Mouse (Mus musculus) neural tube, embryonic 11.5 days (tissue): Measurements from ENCODE around the gene Eps8. TPM values are rescaled to one million over a fixed set of nuclear protein-coding genes. Genes with fewer than 3 reads are reported as not detected.

ENCODE experiments used
- ATAC-seq: fragments of 200-750 bp; cut with Nextera tagmentation; 2 replicates; pipeline ENCODE4 v1.8.0; 2017; ENCODE audit warnings: moderate number of reproducible peaks, mild to moderate bottlenecking, moderate TSS enrichment, moderate library complexity; ENCODE audit not compliant: insufficient read depth, low FRiP score, low TSS enrichment
- DNase-seq: peaks from one replicate; pipeline ENCODE4 v3.0.0-alpha.2; 2015; ENCODE audit warnings: low spot score
- H3K27ac ChIP-seq: fragments of 300-500 bp; sonication (generic); 2 replicates; pipeline ENCODE4 v1.5.1; 2014; ENCODE audit warnings: low read depth, mild to moderate bottlenecking, low read length
- H3K27me3 ChIP-seq: fragments of 300-500 bp; sonication (generic); 2 replicates; pipeline ENCODE4 v1.6.1; 2014; ENCODE audit warnings: mild to moderate bottlenecking, low read length, mixed read lengths; ENCODE audit not compliant: control insufficient read depth, insufficient read depth
- H3K36me3 ChIP-seq: fragments of 300-500 bp; sonication (generic); 2 replicates; pipeline ENCODE4 v1.6.1; 2014; ENCODE audit warnings: mild to moderate bottlenecking, low read length, moderate library complexity, mixed read lengths; ENCODE audit not compliant: control insufficient read depth, insufficient read depth
- H3K4me1 ChIP-seq: fragments of 300-500 bp; sonication (generic); 2 replicates; pipeline ENCODE4 v1.6.1; 2014; ENCODE audit warnings: low read length, mixed read lengths; ENCODE audit not compliant: control insufficient read depth, insufficient read depth
- H3K4me2 ChIP-seq: fragments of 300-500 bp; sonication (generic); 2 replicates; pipeline ENCODE4 v1.6.1; 2014; ENCODE audit warnings: low read depth, mild to moderate bottlenecking, moderate library complexity
- H3K4me3 ChIP-seq: fragments of 300-500 bp; sonication (generic); 2 replicates; pipeline ENCODE4 v1.5.1; 2014; ENCODE audit warnings: low read depth, low read length
- H3K9ac ChIP-seq: fragments of 300-500 bp; sonication (generic); 2 replicates; pipeline ENCODE4 v1.6.1; 2014; ENCODE audit warnings: mild to moderate bottlenecking, low read length
- H3K9me3 ChIP-seq: fragments of 300-500 bp; sonication (generic); 2 replicates; pipeline ENCODE4 v1.6.1; 2016; ENCODE audit warnings: low read length; ENCODE audit not compliant: control insufficient read depth
- WGBS: fragments of 180-500 bp; shearing (Covaris S2); extraction: QIAGEN DNeasy Blood & Tissue Kit; methylation state at CpG from one replicate; pipeline ENCODE4 v1.1.7; 2014; 5-methylcytosine and 5-hydroxymethylcytosine counted together
- polyA plus RNA-seq: library from polyadenylated mRNA; unstranded; fragments of >200 nt; fragmentation: Nextera tagmentation; extraction: Ambion mirVana; gene quantifications from 2 replicates; pipeline ENCODE4 v1.2.1, GENCODE M21; 2014

The Eps8 gene
- polyA plus RNA-seq = 6.6 and 7.6 TPM in 2 replicates

DNA sequence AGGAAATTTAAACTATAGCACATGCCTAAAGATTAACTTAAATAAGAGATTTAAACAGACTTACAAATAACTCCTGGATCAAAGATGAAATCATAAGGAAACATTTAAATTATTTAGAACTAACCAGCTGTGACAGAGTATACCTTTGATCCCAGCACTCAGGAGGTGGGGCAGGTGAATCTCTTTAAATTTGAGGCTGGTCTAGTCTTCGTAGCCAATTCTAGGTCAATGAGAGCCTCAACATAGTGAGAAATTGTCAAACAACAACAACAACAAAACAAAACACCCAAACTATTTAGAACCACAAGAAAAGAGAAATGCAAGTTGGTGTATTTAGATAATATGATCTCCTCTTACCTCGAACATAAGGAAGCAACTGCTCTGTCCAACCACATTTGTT is at the start of gene Eps8:
Gene Eps8, minus strand, starts transcription at position 101 of the 400 bp plus-strand sequence.
- DNase-seq (no peak), ATAC-seq (no peak)
- no peak within 1 kb of the TSS for H3K9ac ChIP-seq
- H3K27me3 ChIP-seq = no peaks in the 10 kb centered on the region
- no peaks in the 10 kb centered on the region for H3K9me3 ChIP-seq
- no peak within 1 kb of the TSS for H3K27ac ChIP-seq
- H3K4me3 ChIP-seq = no peak within 1 kb of the TSS
- no peaks in the 10 kb centered on the region for H3K4me1 ChIP-seq
- 87% methylated on average over 2 of the region's 2 CpGs for WGBS
- H3K4me2 ChIP-seq = no peak within 1 kb of the TSS
- H3K36me3 ChIP-seq = no peaks in the 10 kb centered on the region

DNA sequence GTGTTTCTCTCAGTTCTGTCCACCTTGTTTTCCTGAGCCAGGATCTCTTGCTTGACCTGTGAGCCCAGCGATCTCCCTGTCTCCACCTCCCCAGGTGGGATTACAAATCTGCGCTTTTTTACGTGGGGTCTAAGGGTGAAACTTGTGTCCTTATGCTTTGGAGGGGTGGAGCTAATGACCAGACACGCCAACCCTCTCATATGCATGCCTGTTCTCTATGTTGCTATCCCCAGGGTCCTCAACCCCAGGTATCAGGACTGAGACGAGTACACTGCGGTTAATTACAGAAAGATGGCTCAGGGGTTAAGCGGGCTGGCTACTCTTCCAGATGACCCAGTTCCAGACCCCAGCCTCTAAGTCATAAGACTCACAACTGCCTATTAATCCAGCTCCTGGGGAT is 48.8 kb upstream of the Eps8 start:
- Histone ChIP-seq H3K4me3 (no peak overlapping the region), H3K27ac (no peak overlapping the region), H3K27me3 (no peaks in the 10 kb centered on the region), H3K4me1 (no peaks in the 10 kb centered on the region), H3K9me3 (no peaks in the 10 kb centered on the region), H3K4me2 (no peak overlapping the region), H3K36me3 (no peaks in the 10 kb centered on the region), H3K9ac (no peak overlapping the region)
- DNase-seq = no peak
- WGBS = 85% methylated on average over 7 of the region's 7 CpGs
- ATAC-seq = no peak

DNA sequence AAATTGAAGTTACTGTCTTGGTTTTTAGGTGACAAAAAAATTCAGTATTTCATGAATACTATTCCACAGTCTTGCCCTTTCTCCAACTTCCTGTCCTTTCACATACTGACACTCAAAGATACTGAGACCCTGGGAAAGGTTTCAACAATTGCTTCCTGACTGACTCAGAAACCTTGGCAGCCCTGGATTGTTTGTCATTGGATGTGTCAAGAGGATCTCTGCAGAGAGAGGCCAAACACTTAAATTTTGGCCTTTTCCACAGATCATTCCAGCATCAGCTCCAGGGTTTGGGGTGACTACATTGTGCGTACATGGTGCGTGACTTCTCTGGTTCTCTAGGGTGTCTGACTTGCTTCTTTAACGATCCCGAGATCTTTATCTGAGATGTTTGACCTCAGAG is 48.2 kb upstream of the Eps8 start:
- Histone ChIP-seq H3K36me3 (no peaks in the 10 kb centered on the region), H3K27me3 (no peaks in the 10 kb centered on the region), H3K4me2 (no peak overlapping the region), H3K4me3 (no peak overlapping the region), H3K9me3 (no peaks in the 10 kb centered on the region), H3K4me1 (no peaks in the 10 kb centered on the region), H3K9ac (no peak overlapping the region), H3K27ac (no peak overlapping the region)
- DNase-seq (no peak), ATAC-seq (no peak)
- 88% methylated on average over 4 of the region's 4 CpGs for WGBS

DNA sequence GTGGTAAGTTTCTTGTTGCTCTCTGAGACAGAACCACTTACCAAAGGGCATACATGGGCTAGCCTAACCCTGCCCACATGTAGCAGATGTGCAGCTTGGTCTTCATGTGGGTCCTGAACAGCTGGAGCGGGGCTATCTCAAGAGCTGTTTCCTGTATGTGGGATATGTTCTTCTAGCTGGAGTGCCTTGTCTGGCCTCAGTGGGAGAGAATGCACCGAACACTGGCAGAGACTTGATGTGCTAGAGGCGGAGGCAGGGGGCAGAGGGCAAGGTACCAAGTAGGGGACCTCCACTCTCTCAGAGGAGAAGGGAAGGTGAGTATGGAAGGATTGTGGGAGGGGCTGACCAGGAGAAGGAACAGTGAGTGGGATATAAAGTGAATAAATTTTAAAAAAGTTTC is 47.5 kb upstream of the Eps8 start:
- no peak for ATAC-seq
- Histone ChIP-seq H3K9me3 (no peaks in the 10 kb centered on the region), H3K9ac (no peak overlapping the region), H3K4me1 (no peaks in the 10 kb centered on the region), H3K4me2 (no peak overlapping the region), H3K27ac (no peak overlapping the region), H3K4me3 (no peak overlapping the region), H3K27me3 (no peaks in the 10 kb centered on the region), H3K36me3 (no peaks in the 10 kb centered on the region)
- DNase-seq = no peak
- 90% methylated on average over 3 of the region's 3 CpGs for WGBS

DNA sequence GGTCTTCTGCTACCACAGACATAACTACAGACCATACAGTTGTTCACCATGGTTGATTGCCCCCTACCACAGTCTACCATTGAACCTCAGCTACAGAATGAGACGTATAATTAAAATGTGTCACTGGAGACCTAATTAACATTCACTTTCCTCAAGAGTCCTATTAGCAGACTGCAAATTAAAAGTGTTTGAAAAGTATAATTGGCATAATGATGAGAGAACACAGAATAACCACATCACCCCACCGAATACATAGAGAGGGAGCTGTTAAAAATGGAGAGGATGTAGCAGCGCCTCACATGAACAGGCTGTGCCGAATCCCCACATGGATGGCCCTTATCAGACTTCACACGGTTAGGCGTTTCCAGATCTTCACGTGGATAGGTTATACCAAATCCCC is 44.8 kb upstream of the Eps8 start:
- H3K4me3 ChIP-seq = no peak overlapping the region
- H3K9me3 ChIP-seq = no peaks in the 10 kb centered on the region
- H3K27me3 ChIP-seq = no peaks in the 10 kb centered on the region
- DNase-seq (no peak), ATAC-seq (no peak)
- H3K27ac ChIP-seq = no peak overlapping the region
- no peak overlapping the region for H3K9ac ChIP-seq
- H3K36me3 ChIP-seq = no peaks in the 10 kb centered on the region
- H3K4me2 ChIP-seq = no peak overlapping the region
- 88% methylated on average over 7 of the region's 7 CpGs for WGBS
- no peaks in the 10 kb centered on the region for H3K4me1 ChIP-seq

DNA sequence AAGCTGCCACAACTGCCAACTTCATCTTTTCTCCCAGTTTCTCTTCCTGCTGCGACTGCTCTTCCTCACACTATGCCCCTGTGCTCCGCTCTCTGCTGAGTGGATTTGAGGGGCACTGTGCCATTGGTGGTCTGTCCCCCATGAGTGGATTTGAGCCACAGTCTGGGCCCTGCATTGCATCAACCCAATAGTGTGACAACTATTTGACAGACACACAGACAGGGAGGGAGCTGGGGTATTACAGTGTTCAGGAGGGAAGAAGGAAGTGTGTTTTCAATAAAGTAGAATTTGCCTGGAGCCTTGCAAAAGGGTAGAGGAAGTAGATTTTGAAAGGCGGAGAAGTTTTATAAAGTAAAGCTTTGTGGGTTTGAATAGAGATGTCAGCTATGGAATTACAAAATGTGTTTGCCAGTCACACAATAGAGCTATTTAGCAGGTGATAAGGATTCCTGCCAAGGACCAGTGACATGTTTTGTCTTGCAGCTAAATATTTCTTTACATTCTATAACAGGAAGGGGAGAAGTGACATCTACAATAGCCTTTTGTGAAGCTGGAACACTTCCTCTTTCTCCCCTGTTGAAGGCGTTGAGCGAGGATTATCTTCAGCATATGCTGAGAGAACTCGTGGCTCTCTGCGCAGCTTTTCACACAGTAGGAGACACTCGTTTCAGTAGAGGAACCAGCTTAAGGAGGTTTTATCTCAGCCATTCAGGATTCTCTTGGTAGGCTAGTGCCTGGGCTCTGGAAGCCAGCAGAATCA is 41.9 kb upstream of the Eps8 start:
- H3K4me3 ChIP-seq = no peak overlapping the region
- WGBS = 89% methylated on average over 8 of the region's 8 CpGs
- DNase-seq = no peak
- H3K36me3 ChIP-seq = no peaks in the 10 kb centered on the region
- no peaks in the 10 kb centered on the region for H3K4me1 ChIP-seq
- no peak for ATAC-seq
- H3K4me2 ChIP-seq = no peak overlapping the region
- H3K27me3 ChIP-seq = no peaks in the 10 kb centered on the region
- H3K27ac ChIP-seq = no peak overlapping the region
- no peaks in the 10 kb centered on the region for H3K9me3 ChIP-seq
- H3K9ac ChIP-seq = no peak overlapping the region

DNA sequence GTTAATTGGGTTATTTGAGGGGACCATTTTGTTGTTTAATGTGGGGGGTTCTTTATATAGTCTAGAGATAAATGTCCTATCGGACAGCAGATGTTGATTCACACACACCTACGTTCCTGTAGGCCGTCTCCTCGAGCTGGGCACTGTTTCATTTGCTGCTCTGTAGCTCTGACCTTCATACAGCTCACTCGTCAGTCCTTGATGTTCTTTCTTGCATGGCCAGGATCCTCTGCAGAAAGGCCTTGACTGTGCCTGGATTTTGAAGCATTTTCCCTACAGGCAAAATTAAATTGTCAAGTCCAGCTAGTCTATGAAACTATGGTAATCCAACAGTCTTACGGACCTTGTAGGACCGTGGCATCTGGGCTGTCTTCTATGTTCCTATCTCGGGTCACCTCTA is 40.4 kb upstream of the Eps8 start:
- H3K4me2 ChIP-seq = no peak overlapping the region
- no peak overlapping the region for H3K9ac ChIP-seq
- no peaks in the 10 kb centered on the region for H3K9me3 ChIP-seq
- H3K4me1 ChIP-seq = no peaks in the 10 kb centered on the region
- ATAC-seq = no peak
- H3K36me3 ChIP-seq = no peaks in the 10 kb centered on the region
- H3K27me3 ChIP-seq = no peaks in the 10 kb centered on the region
- no peak for DNase-seq
- H3K4me3 ChIP-seq = no peak overlapping the region
- H3K27ac ChIP-seq = no peak overlapping the region
- WGBS = 92% methylated on average over 8 of the region's 8 CpGs

DNA sequence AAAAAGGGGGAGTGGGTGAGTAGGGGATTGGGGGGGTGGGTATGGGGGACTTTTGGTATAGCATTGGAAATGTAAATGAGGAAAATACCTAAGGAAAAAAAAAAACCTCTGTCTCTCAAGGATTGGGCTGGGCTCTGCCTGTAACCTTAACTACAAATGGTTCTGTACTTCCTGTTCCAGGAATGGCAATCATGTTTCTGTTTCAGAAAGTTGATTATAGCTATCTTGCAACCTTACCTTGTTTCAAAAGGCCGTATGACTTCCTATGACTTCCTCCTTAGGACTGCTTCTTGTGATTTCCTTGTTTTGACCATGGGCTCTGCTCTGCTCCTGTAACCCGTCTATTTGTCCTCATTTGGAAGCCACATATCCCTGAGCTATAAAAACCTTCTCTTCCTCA is 39.6 kb upstream of the Eps8 start:
- H3K4me1 ChIP-seq = no peaks in the 10 kb centered on the region
- no peak overlapping the region for H3K9ac ChIP-seq
- H3K4me3 ChIP-seq = no peak overlapping the region
- H3K9me3 ChIP-seq = no peaks in the 10 kb centered on the region
- H3K4me2 ChIP-seq = no peak overlapping the region
- H3K36me3 ChIP-seq = no peaks in the 10 kb centered on the region
- ATAC-seq (no peak), DNase-seq (no peak)
- no peaks in the 10 kb centered on the region for H3K27me3 ChIP-seq
- 90% methylated on average over 2 of the region's 2 CpGs for WGBS
- H3K27ac ChIP-seq = no peak overlapping the region

DNA sequence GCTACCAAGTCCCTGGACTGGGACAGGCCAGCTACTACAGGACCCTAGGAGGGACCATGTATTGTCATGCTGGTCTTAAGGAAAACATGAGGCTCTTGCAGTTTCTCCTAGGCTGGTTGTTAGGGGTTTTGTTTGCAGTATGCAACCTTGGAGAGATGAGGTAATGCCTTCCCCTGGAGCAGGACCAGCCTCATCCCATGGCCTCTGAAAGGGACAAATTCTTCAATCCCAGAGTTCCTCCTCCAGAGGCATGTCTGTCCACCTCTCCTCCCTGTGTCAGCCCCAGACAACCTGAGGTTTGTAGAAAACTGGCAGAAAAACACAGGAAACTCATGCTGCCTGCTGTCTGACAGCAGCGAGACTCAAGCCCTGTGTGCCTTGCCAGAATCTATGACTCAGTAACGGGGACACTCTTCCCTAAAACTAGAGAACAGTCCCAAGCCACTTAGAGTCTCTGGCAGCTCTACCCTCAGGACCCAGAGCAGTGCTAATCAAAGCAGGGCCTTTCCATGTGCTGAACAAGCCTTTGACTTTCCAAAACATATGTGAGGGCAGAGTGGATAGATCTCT is 36.0 kb upstream of the Eps8 start:
- Histone ChIP-seq H3K9ac (no peak overlapping the region), H3K36me3 (no peaks in the 10 kb centered on the region), H3K4me2 (no peak overlapping the region), H3K27ac (no peak overlapping the region), H3K9me3 (no peaks in the 10 kb centered on the region), H3K4me1 (no peaks in the 10 kb centered on the region), H3K27me3 (no peaks in the 10 kb centered on the region), H3K4me3 (no peak overlapping the region)
- no peak for DNase-seq
- WGBS = 81% methylated on average over 2 of the region's 2 CpGs
- no peak for ATAC-seq
